Mouse (Mus musculus): ENCODE results near the gene Ephb3.

Ephb3 gene

DNA sequence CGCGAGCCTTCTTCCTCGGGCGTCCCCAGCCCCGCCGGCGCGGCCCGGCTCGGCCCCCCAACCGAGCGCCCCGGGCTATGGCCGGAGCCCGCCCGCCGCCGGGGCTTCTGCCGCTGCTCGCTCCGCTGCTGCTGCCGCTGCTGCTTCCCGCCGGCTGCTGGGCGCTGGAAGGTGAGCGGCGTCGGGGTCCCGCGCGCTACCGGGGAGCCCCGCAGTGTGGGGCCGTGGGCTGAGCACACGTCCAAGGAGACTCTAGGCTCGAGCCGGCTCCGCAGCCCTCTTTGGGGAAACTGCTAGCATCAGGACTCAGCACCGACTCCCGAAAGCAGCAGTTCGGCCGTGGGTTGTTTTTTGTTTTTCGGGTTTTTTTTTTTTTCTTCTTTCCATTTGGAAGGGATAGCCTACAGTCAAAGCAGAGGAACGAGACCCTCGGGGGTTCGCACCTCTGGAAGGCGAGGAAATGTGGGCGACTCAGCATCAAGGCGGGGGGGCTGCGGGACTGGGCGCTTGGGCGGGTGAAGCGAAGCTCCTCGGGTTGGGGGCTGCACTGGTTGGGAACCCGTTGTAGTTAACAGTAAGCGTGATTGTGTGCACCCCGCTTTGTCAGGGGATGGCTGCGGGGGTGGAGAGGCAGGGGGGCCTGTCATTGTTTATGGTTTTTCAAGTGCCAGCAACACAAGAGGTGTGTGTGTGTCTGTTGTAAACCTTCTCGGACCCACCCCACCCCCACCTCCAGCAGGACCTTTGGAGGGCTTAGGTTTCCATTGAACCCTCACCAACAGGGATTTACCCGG lies 735 bp downstream of the Ephb3 start:
- no peak for DNase-seq (ENCODE audit: low read depth, low spot score)

- DNase-seq (ENCODE audit: low read depth, low spot score): no peak
These were observed 3.5 kb downstream of the Ephb3 start for GRCm38 (mm10) chr16:21208001-21208565.

DNA sequence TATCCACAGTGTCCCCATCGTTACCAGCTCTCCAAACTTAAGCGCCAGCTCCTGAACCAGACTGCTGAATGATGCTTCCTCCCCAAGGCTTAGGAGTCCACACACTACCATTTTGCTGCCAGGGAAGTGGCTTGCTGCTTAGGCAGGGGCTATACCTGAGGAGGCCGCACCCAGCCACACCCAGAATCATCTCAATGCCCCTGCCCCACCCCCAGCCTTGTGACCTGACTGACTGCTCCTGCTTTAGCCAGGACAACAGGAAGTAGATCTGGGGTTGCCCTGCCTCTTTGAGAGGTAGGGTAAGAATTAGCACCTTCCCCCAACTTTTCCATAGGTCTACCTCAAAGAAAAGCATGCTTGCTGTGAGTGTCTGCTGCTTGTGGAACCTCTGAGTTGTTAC lies 4.7 kb downstream of the Ephb3 start:
- no peak for DNase-seq (ENCODE audit: low read depth, low spot score)

GRCm38 (mm10) chr16:21210204-21210603 lies 5.6 kb downstream of the Ephb3 start:
- DNase-seq (ENCODE audit: low read depth, low spot score): no peak

GRCm38 (mm10) chr16:21210667-21211338 lies 6.2 kb downstream of the Ephb3 start:
- DNase-seq (ENCODE audit: low read depth, low spot score): peak; percentile 54

DNA sequence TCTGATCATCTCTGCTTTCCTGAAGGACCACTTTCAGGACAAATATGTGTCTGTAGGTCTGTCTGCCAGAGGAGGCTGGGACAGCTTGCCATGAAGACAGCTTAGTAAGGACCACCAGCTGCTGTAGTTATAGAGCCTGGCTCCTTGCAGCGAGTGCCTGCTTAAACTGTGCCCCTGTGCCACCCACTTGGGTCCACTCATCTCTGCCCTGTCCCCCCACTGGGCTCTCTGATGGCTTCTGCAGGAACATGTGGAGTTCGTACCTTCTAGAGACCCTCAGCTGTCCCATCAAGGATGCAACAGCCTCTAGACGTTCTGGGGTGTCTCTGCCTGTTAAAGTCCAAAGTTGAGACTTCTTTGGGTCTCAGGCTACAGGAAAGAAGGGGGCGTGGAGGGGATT lies 6.9 kb downstream of the Ephb3 start:
- DNase-seq (ENCODE audit: low read depth, low spot score): no peak

DNA sequence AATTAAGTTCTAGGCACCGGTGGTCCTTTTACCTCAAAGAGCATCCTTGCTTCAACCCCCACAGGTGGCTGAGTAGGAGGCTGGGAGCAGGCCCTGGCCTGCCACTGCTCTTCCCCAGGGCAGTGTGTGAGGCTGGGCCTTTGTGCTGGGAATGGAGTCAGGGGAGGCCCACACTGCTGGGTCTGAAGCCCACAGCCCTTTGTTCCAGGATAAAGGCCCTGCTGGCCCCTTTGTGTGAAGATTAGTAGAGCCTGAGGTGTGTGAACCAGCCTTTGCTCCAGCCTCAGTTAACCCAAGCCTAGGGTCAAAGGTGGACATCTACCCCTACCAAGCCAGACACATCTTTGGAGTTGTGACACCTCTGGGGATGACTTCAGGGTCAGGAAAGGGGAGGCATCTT lies 7.8 kb downstream of the Ephb3 start:
- DNase-seq (ENCODE audit: low read depth, low spot score): no peak

DNA sequence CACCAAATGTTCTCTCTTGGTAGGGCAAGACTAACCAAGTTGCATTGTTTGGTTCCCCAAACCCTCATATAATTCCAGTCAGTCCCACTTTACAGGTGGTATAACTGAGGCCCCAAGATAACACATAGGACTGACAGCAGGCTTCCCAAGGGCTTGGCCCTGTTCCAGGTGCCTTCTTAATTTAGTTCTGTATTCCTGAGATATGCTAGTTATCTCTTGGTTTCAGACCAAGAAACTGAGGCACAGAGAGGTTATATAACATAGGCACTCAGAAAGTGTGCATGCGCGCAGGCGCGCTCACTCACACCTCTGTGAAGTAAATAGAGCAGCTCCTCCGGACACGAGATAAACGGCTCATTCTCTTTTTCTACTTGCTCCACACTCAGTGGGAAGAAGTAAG lies 9.4 kb downstream of the Ephb3 start:
- no peak for DNase-seq (ENCODE audit: low read depth, low spot score)

- DNase-seq (ENCODE audit: low read depth, low spot score): no peak
These were observed 10.2 kb downstream of the Ephb3 start for GRCm38 (mm10) chr16:21214803-21215202.

GRCm38 (mm10) chr16:21216047-21216446 lies 11.5 kb downstream of the Ephb3 start:
- no peak for DNase-seq (ENCODE audit: low read depth, low spot score)

- DNase-seq (ENCODE audit: low read depth, low spot score): no peak
These were observed 12.7 kb downstream of the Ephb3 start for GRCm38 (mm10) chr16:21217233-21217632.

- DNase-seq (ENCODE audit: low read depth, low spot score): no peak
These were observed 15.1 kb downstream of the Ephb3 start for GRCm38 (mm10) chr16:21219656-21220055.

- no peak for DNase-seq (ENCODE audit: low read depth, low spot score)
These were observed 18.5 kb downstream of the Ephb3 start for GRCm38 (mm10) chr16:21223038-21223437.

DNA sequence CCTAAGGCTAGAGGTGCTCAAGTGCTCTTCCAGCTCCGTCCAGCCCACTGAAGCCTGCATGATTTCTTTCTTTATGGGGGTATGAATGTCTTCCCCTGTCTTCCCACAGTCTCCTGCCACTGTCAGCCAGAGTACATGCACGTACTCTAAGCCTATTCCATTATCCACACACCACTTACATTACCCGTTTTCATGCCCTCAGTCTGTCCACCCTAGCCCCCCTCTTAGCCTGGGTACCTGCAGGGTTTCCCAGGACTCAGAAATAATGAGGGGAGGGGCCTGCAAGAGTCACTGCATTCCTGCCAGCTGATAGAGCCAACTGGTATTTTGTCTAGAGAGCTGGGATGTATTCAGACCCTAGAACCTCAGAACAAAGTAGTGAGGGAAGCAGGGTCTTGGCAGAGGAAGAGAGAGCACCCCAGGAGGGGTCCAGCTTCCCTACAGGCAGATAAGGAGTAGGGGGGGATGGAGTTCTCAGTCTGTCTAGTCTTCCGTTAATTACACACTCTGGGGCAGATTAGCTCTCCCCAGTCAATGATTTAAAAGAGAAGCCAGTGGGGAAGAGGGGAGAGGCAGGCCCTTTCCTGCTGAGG lies 20.2 kb downstream of the Ephb3 start:
- DNase-seq (ENCODE audit: low read depth, low spot score): no peak

- no peak for DNase-seq (ENCODE audit: low read depth, low spot score)
These were observed 22.1 kb downstream of the Ephb3 start for GRCm38 (mm10) chr16:21226629-21227028.

- DNase-seq (ENCODE audit: low read depth, low spot score): no peak
These were observed 30.6 kb downstream of the Ephb3 start for GRCm38 (mm10) chr16:21235135-21235534.

GRCm38 (mm10) chr16:21238722-21239121 lies 34.2 kb downstream of the Ephb3 start:
- no peak for DNase-seq (ENCODE audit: low read depth, low spot score)

GRCm38 (mm10) chr16:21240547-21240946 lies 36.0 kb downstream of the Ephb3 start:
- DNase-seq (ENCODE audit: low read depth, low spot score): no peak

DNA sequence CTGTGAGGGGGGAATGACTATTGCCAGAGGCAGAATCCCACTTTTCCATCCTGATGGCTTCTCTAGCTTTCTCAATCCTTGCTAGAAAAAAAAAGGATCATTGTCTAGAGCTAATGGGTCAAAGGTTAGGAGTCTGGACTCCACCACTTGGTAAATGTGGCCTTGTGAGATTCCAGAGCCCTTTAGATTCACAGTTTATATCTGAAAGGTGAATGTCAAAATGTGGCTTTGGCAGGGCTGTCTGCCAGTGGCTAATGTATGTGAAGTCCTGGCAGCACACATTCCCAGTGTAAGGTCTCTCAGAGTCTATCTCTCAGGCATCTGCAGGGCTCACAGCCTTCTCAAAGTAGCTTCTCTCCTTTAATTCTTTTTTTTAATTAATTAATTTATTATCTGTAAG lies 36.5 kb downstream of the Ephb3 start:
- DNase-seq (ENCODE audit: low read depth, low spot score): no peak

DNA sequence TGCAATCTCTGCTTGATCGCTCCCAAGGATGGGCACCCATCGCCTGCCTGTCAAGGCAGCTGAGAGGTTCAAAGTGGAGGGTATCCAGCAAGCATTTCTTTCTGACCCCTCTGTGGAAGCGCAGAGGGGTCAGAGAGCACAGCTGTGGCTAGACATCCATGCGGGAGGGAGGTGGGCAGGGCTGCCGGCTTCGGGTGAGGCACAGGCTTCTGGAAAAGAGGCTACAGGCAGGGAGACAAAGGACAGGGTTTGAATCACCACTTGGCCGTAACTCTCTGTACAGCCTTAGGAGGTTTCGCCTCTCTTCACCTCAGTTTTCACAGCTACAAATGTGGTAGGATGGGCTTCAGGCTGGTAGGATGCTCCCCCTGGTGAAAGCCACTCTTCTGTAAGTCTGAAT lies 38.4 kb downstream of the Ephb3 start:
- DNase-seq (ENCODE audit: low read depth, low spot score): no peak

- no peak for DNase-seq (ENCODE audit: low read depth, low spot score)
These were observed 40.2 kb downstream of the Ephb3 start for GRCm38 (mm10) chr16:21244803-21245202.

DNA sequence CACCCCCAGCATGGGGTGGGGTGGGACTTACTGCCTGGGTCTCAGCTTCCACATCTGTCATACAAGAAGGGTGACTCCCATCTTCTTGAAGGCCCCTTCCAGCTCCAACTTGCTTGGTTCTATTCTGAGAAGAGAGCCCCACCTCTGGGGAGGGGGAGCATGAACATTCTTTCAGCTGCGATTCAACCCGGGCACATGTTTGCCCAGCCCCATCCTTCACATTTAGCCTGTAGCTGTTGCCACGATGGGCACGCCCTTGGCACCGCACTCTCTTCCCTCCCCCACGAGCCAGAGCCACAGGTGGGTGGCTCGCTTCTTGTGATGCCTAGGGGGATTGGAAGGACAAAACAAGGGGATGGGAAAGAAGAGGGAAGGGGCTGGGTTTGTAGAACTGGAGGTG lies 40.8 kb downstream of the Ephb3 start:
- DNase-seq (ENCODE audit: low read depth, low spot score): no peak

All from retina, adult 2 months (tissue).